Mouse (Mus musculus): ENCODE measurements around the gene Itpk1. TPM values are rescaled to one million over a fixed set of nuclear protein-coding genes. Genes with fewer than 3 reads are reported as not detected.

Itpk1 gene
- polyA plus RNA-seq (2012; fragmentation: generic; extraction: Trizol), result 10 to 100 TPM in 1 of 2 experiments, 1 to 10 TPM in 1; 6.9 to 11.6 TPM

DNA sequence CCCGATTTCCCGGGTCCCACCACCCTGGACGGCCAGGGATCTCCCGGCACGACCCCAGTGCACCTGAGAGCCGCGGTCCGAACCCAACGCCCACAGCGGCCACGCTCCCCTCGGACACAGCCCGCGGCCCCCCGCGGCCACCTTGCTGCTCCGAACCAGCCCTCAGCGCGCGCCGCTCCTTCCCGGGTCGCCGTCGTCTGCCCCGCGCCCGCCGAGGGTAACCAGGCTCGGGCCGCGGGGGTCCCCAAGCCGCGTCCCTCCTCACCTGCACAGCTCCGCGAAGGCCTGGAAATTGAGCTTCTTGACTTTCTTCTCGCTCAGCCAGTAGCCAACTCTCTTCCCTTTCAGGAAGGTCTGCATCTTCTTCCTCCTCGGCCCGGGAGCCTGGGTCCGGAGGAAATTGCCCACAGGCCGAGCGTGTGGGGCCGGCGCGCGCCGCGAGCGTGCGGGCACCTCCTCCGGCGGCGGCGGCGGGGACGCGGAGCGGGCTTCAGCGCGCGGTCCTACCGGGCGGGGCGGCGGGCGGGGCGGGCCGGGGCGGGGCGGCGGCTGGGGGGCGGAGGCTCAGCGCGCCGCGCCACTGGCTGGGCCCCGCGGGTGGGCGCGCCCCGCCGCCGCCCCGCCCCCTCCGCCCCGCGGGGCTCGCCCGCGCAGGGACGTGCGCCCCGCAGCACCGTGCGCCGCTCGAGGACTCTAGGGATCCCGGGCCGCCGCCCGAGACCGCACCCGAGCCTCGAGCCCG lies at the start of gene Itpk1:
Itpk1 (minus strand) TSS at position 474 of the 742 bp plus-strand sequence.

DNA sequence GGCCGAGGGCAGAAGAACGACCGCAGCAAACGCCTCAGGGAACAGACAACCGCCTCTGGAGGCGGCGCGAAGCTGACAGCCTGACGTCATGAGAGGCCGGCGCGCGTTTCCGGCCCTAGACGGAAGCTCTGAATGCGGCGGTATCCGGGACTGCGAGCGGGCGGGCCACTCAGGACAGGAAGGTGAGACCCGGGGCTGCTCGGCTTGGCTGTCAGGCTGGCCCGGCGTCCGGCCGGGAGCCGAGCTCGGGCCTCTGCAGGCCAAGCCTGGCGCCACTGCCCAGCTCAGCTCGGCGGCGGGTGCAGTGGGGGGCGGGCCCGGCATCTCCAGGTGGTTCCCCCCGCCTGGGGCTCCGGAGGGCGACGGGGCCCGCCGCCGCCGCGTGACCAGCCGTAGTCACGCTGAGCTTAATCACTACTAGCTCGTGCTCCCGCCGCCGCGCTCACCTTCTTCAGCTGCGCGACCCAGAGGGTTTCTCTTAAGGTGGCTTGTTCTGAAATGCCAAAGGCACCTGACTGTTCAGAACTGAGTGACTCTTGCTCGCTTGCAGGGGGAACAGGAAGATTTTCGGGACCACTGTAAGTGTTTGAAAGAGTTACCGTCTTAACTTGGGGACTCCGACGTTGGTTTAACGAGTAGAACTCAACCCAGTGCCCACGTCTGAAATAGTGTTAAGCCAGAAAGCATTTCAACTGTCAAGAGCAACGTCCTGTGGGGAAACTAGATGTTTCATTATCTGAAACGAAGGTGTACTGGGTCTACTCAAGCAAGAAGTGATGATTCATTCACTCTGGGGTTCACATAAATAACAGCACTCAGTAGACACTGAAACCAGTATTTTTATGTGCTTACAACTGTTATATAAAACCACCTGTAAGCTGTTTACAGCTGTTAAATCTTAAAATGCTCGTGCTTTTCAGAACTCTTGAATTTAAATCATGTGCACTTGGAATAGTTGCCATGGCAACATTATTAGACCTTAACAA lies 39.2 kb upstream of the Itpk1 start, which contains the start of the genes Moap1 and Tmem251:
Moap1 (minus strand) TSS at position 73 of the 986 bp plus-strand sequence.
Tmem251 (plus strand) TSS at position 174 of the 986 bp plus-strand sequence.

DNA sequence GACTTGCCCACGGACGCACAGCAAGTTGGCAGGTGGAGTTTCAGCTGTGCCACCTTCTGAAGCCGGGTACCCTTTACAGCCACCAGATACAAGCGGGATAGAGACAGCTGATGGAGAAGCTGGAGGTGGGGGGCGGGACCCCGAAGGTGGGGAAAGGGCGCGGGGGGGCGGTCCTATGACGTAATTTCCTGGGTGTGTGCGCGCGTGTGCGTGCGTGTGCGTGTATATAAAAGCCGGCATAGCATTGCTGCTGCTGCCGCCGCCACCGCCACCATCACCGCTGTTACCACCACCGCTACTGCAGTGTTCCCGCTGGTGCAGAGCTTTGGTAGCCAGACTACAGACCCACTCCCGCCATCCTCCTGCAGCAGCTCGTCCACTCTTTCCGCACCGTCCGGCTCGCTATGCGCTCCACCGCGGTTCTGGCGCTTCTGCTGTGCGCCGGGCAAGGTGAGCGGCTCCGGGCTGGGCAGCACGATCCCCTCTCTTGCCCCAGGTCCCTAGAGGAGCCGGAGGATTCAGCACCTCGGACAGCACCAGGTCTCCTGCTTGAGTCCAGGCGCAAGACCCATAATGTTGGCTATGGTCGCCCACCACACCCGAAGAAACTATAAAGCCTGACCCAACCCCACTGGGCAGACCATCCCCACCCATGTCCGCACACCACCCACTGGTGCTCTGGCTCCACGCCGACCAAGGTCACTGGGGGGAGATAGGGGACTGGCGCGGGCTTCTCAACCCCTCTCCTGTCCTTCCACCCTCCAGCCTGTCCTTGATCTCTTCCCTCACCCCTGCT lies 149.8 kb downstream of the Itpk1 start, which contains the start of gene Chga:
Chga (plus strand) TSS at position 249 of the 796 bp plus-strand sequence.

Other genes starting within 250 kb of the Itpk1 start
- gene Golga5, start 235.8 kb downstream of the Itpk1 start, polyA plus RNA-seq (2012; fragmentation: generic; extraction: Trizol), result 1 to 10 TPM in 1 of 2 experiments, under 1 TPM in 1; 0.62 to 9.0 TPM
- gene Chga, start 150.0 kb downstream of the Itpk1 start, polyA plus RNA-seq (2012; fragmentation: generic; extraction: Trizol), result not detected
- gene Moap1, start 38.7 kb upstream of the Itpk1 start, polyA plus RNA-seq (2012; fragmentation: generic; extraction: Trizol), result 1 to 10 TPM in 1 of 2 experiments, under 1 TPM in 1; 0.09 to 3.0 TPM
- 1 to 10 TPM; 1.2 to 2.4 TPM for gene Tmem251, start 38.8 kb upstream of the Itpk1 start, polyA plus RNA-seq (2012; fragmentation: generic; extraction: Trizol)
- gene Gm28051, start 52.8 kb upstream of the Itpk1 start, polyA plus RNA-seq (2012; fragmentation: generic; extraction: Trizol), result under 1 TPM in 1 of 2 experiments, not detected in 1; 0.27 TPM
- 1 to 10 TPM; 2.6 to 6.2 TPM for gene Gon7, start 52.9 kb upstream of the Itpk1 start, polyA plus RNA-seq (2012; fragmentation: generic; extraction: Trizol)
- gene Ubr7, start 53.0 kb upstream of the Itpk1 start, polyA plus RNA-seq (2012; fragmentation: generic; extraction: Trizol), result 10 to 100 TPM in 1 of 2 experiments, 1 to 10 TPM in 1; 3.1 to 13.9 TPM
- 1 to 10 TPM; 1.0 to 4.6 TPM for gene Gm20604, start 53.7 kb upstream of the Itpk1 start, polyA plus RNA-seq (2012; fragmentation: generic; extraction: Trizol)
- 1 to 10 TPM in 1 of 2 experiments, under 1 TPM in 1; 0.50 to 6.8 TPM for gene Btbd7, start 173.5 kb upstream of the Itpk1 start, polyA plus RNA-seq (2012; fragmentation: generic; extraction: Trizol)
- not detected for gene Cox8c, start 194.4 kb upstream of the Itpk1 start, polyA plus RNA-seq (2012; fragmentation: generic; extraction: Trizol)
- gene Unc79, start 243.9 kb upstream of the Itpk1 start, polyA plus RNA-seq (2012; fragmentation: generic; extraction: Trizol), result not detected